Mouse (Mus musculus) kidney, adult 11 months (tissue): ENCODE measurements around the gene D630039A03Rik.
A peak's percentile ranks its signal among the peaks of the same experiment; 100 is the strongest.

Source experiments
- DNase-seq: peaks from one replicate; pipeline ENCODE4 v3.0.0; 2022

D630039A03Rik gene

GRCm38 (mm10) chr4:57886066-57886887 lies 29.8 kb downstream of the D630039A03Rik start:
- DNase-seq = peak; percentile 44

- no peak for DNase-seq
These were observed 30.9 kb downstream of the D630039A03Rik start for GRCm38 (mm10) chr4:57885186-57885585.

- DNase-seq = no peak
These were observed 31.6 kb downstream of the D630039A03Rik start for GRCm38 (mm10) chr4:57884511-57884910.

GRCm38 (mm10) chr4:57883520-57884421 lies 32.3 kb downstream of the D630039A03Rik start:
- DNase-seq = peak; percentile 36

DNA sequence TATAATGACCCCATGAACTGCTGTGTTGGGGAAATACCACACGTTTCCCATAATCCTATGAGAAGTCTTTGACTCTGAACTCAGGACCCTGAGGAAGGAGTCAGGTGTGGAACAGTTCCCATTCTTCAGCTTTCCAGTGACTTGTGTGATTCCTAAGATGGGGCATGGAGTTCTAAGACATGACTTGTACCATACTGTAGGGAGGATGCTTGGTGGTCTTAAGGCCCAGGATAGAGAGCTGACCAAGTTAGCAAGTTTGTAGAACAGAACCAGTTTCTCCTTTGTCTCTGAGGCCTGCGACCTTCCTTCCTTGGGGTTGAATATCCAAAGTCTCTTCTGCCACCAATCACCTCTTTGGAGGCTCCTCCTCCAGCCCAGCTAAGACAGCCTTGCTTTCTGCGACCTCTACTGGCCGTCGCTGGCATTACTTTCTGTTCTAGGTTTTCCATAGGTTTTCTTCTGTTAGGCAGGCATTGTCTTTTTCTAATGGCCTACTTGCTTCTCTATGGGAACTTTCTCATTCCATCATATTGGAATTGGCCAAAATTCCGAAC lies 36.2 kb downstream of the D630039A03Rik start:
- DNase-seq = peak; percentile 63

DNA sequence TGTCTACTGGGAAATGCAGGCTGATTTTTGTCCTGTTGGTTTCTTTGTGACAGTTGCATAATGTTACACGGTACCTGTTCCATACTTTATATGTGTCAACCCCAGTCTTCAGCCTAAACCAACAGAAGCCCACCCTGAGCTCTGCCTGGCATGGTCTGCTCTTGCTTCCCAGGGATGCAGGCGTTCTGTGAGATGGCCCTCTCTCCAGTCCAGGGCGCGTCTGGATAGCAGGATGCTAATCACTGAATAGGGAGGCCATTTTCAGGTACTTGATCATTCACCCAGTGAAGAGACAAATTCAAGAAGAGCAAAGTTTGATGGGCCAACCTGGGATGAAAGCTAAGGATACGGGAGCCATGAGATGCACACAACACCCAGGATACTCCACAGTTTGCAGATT lies 37.0 kb downstream of the D630039A03Rik start:
- peak; percentile 0 for DNase-seq

DNA sequence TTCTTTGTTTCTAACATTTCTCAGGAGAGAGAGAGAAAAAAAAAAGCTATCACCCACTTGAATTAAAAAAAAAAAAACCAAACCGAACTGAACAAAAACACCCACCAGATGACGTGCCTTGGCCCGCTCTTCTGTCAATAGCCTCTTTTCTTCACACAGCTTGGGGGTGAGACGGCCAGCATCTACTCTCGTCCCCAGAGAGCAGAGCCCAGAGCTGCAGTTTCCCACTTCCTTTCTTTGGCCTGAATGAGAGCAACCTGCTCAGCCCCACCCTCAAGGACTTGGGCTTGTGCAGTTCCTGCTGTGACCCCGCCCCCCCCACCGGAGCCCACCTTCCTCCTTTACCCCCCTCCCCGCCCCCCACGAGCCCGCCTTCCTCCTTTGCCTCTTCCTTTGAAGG lies 48.6 kb downstream of the D630039A03Rik start:
- DNase-seq = no peak

DNA sequence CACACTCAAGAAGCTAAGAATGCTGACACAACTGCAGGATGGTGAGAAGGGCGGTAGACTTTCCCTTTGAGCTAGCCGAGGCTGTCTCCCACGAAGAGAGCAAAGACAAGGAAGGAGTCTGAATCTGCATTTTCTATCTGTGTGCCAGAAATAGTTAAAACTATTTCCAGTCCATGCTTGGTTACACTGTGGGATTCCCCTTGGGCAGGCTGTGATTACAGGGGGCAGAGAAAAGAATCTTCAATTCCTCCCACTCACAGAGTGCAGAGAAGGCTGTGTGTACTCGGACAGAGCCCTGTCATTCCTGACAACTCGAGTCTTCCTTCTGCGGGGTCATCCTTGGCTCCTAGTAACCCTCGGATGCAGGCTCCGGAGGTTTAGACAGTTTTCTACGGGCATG lies 49.1 kb downstream of the D630039A03Rik start:
- no peak for DNase-seq

- DNase-seq = peak; percentile 53
These were observed 50.0 kb downstream of the D630039A03Rik start for GRCm38 (mm10) chr4:57866088-57866487.

- no peak for DNase-seq
These were observed 53.7 kb downstream of the D630039A03Rik start for GRCm38 (mm10) chr4:57862269-57862986.

GRCm38 (mm10) chr4:57861856-57862255 lies 54.2 kb downstream of the D630039A03Rik start:
- DNase-seq = no peak

DNA sequence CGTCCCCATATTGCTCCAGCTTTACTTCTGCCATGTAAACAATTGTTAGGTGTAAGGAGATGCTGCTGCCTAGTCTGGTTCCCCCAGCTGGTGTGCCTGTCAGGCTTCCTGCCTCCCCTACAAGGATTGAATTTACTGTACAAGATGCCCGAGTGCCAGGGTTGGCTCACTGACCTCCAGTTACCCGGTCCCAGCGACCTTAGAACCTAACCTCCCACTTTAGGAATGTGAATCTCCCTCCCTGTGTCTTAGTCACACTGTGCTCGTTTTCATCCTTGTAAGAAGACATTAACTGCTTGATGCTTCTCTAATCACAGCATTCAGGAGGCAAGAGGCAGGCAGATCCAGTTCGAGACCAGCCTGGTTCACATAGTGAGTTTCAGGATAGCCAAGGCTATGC lies 54.9 kb downstream of the D630039A03Rik start:
- DNase-seq = peak; percentile 70

DNA sequence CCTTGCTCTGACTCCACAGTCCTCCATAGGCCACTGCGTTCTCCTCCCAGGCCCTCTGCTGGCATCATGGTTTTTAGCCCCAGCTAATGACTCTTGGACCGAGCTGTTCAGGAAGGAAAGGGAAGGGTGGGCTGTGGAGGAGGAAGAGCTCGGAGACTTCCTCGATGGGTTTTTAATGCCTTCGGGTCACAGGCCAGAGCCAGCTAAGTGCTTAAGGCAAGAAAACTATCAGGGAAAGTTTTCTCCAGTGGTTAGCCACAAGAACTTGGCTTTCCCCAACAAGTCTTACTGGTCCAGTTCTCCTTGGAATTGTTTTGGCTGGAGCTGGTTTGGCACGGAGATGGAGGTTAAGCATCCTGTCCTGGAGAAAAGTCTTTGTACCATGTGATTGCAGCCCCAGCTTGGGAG lies 55.9 kb downstream of the D630039A03Rik start:
- peak; percentile 57 for DNase-seq
